Mouse (Mus musculus): Measurements from ENCODE around the gene Pars2. TPM values are rescaled to one million over a fixed set of nuclear protein-coding genes. Genes with fewer than 3 reads are reported as not detected.

Pars2 gene
- polyA plus RNA-seq, 1 experiment from 2014 or later: 4.3 TPM

DNA sequence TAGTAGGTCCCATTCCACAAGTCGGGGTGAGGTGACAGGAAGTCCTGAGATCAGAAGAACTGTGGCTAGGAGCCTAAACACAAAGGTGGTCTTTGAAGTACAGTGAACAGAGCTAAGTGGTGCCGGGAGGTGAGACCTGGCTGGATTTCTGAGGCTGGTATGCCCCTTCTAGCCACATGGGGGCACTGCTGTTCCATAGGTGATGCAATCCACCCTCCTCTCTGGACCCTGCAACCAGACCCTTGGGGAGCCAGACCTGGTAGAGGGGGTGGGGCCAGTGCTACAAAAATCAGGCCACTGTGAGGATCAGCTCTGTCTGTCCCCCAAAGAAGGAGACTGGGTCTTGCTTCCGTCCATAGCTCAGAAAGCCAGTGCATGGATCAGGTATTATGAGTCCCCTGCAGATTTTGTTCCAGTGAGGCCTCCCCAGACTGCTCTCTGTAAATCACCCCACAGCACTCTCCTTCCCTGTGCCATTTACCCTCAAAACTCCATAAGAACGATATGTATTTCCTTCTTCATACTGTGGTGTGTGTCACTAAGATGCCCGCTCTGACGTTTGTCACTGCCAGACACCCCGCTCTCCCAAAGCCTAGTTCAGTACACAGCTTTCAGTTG, 36.6 kb upstream of the Pars2 start:
- ATAC-seq: peak; percentile 75
- TF ChIP-seq EP300 (IDR thresholded peaks at IDR 0.05; ENCODE audit: low read depth) (no peak), CTCF (IDR thresholded peaks at IDR 0.05; ENCODE audit: low read depth) (peak; percentile 97)
- peak overlapping the region; percentile 77 for H3K27ac ChIP-seq (ENCODE audit: low read depth)

DNA sequence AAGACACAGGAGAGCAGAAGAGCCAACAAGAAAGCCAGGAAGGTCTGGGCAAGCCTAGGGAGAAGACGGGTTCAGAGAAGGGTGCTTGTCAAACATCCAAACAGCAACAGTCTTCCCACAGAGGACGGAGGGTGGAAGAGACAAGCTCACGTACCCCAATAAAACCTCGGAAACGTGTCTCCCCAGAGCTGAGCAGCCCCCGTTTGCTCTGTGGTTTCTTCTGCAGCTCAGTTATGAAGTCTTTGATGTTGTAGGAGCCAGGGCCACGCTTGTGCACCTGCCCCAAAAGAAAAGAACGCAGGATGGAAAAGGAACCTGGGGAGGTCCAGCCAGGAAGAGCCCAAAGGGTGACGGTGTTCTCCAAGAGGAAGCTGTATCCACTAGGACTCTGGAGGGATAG, 36.0 kb upstream of the Pars2 start:
- H3K4me2 ChIP-seq (ENCODE audit: low read depth, low read length): no peak overlapping the region
- DNase-seq: no peak
- H3K27ac ChIP-seq (ENCODE audit: low read depth): no peak overlapping the region
- no peaks in the 10 kb centered on the region for H3K36me3 ChIP-seq (replicated peaks; ENCODE audit: insufficient read depth, low read length)
- H3K9me3 ChIP-seq (ENCODE audit: low read length): no peaks in the 10 kb centered on the region
- no peak overlapping the region for H3K4me3 ChIP-seq (ENCODE audit: low read depth, low read length)
- TF ChIP-seq CTCF (IDR thresholded peaks at IDR 0.05; ENCODE audit: low read depth) (no peak), EP300 (IDR thresholded peaks at IDR 0.05; ENCODE audit: low read depth) (no peak)
- H3K27me3 ChIP-seq (ENCODE audit: insufficient read depth, low read length): peaks cover 15% of the 10 kb centered on the region; the same call in 1 of the 2 replicates
- no peak overlapping the region for H3K9ac ChIP-seq (replicated peaks)
- peaks cover 17% of the 10 kb centered on the region for H3K4me1 ChIP-seq (ENCODE audit: insufficient read depth)
- WGBS (ENCODE audit: insufficient replicate concordance): 71% methylated on average over 9 of the region's 9 CpGs
- no peak for ATAC-seq

More for the DNA sequence above, 36.6 kb upstream of the Pars2 start:
- peaks cover 17% of the 10 kb centered on the region for H3K4me1 ChIP-seq (ENCODE audit: insufficient read depth)
- DNase-seq: peak; percentile 76
- peak overlapping the region; percentile 53 for H3K4me2 ChIP-seq (ENCODE audit: low read depth, low read length)
- H3K9me3 ChIP-seq (ENCODE audit: low read length): no peaks in the 10 kb centered on the region
- H3K4me3 ChIP-seq (ENCODE audit: low read depth, low read length): no peak overlapping the region
- WGBS (ENCODE audit: insufficient replicate concordance): 49% methylated on average over 7 of the region's 7 CpGs
- peak overlapping the region; percentile 47; the same call in 1 of the 2 replicates for H3K9ac ChIP-seq (replicated peaks)
- H3K36me3 ChIP-seq (replicated peaks; ENCODE audit: insufficient read depth, low read length): no peaks in the 10 kb centered on the region
- H3K27me3 ChIP-seq (ENCODE audit: insufficient read depth, low read length): peaks cover 15% of the 10 kb centered on the region; the same call in 1 of the 2 replicates

DNA sequence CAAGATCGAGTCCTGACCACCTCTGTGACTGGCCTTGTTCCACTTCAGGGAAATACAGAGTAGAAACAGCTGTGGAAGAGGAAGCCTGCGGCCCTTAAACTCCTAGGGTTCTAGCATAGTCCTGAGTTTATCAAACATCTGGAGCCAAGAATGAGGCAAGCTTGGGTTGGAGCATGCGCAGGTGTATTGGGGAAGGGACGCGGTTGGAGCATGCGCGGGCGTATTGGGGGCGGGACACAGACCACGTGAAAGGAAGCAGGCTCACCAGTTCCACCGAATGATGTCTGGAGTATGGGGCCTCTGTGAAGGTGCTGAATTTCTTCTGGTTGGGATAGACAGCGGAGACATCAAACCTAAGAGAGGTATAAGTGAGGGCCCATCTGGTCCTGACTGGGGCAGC, 35.2 kb upstream of the Pars2 start:
- no peak overlapping the region for H3K9ac ChIP-seq (replicated peaks)
- no peak overlapping the region for H3K27ac ChIP-seq (ENCODE audit: low read depth)

DNA sequence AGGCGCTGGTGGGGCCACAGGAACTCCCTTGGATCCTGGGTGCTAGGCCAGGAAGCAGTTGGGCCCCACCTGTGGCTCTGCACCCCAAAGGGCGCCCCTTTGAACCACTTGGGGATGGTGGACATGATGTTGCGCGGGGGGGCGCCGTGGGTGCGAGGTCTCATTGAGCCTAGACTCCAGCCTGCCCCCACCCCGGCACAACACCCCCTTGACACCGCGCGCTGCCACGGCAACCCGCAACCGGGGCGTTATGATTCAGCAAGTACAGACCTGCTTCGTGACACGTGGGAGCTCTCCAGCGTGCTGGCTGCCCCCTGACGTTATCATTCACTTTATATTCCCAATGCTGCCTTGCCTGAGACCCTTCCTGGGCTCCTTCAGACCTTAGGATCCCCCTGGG, 33.8 kb upstream of the Pars2 start, which contains the start of gene Lexm:
Gene Lexm (minus strand): TSS at position 186 of the 400 bp plus-strand sequence.
- no peak within 1 kb of the TSS for H3K4me3 ChIP-seq (ENCODE audit: low read depth, low read length)
- no peak for ATAC-seq

More for the DNA sequence above, 35.2 kb upstream of the Pars2 start:
- no peak for ATAC-seq
- TF ChIP-seq EP300 (IDR thresholded peaks at IDR 0.05; ENCODE audit: low read depth) (no peak), CTCF (IDR thresholded peaks at IDR 0.05; ENCODE audit: low read depth) (no peak)
- no peaks in the 10 kb centered on the region for H3K36me3 ChIP-seq (replicated peaks; ENCODE audit: insufficient read depth, low read length)
- H3K4me1 ChIP-seq (ENCODE audit: insufficient read depth): peaks cover 17% of the 10 kb centered on the region
- no peak overlapping the region for H3K4me3 ChIP-seq (ENCODE audit: low read depth, low read length)
- H3K9me3 ChIP-seq (ENCODE audit: low read length): no peaks in the 10 kb centered on the region
- WGBS (ENCODE audit: insufficient replicate concordance): 80% methylated on average over 12 of the region's 12 CpGs
- peaks cover 15% of the 10 kb centered on the region; the same call in 1 of the 2 replicates for H3K27me3 ChIP-seq (ENCODE audit: insufficient read depth, low read length)
- DNase-seq: no peak
- H3K4me2 ChIP-seq (ENCODE audit: low read depth, low read length): no peak overlapping the region

DNA sequence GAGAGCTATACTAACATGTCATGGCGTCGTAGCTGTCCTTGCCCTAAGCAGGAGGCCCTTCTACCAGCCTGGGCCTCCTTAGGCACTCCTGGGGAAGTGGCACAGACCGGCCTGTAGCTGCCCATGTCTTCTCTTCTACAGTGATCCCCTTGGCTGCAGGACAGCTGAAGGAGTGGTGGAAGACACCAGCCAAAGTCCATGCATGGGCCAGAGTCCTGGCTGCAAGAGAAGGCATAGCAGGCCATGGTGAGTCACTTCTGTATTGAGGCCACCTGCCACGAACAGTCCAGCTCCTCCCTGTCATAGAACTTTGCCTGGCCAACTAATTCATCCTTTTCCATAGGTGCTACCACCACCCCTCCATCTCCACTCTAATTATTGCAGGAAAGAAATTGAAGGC, 32.0 kb upstream of the Pars2 start:
- Histone ChIP-seq H3K4me3 (ENCODE audit: low read depth, low read length) (no peak overlapping the region), H3K36me3 (replicated peaks; ENCODE audit: insufficient read depth, low read length) (no peaks in the 10 kb centered on the region), H3K4me1 (ENCODE audit: insufficient read depth) (peaks cover 7% of the 10 kb centered on the region), H3K27ac (ENCODE audit: low read depth) (no peak overlapping the region), H3K9ac (replicated peaks) (no peak overlapping the region), H3K9me3 (ENCODE audit: low read length) (no peaks in the 10 kb centered on the region), H3K4me2 (ENCODE audit: low read depth, low read length) (no peak overlapping the region), H3K27me3 (ENCODE audit: insufficient read depth, low read length) (peaks cover 41% of the 10 kb centered on the region)
- ATAC-seq (no peak), DNase-seq (no peak)
- no peak for TF ChIP-seq CTCF (IDR thresholded peaks at IDR 0.05; ENCODE audit: low read depth)
- no peak for TF ChIP-seq EP300 (IDR thresholded peaks at IDR 0.05; ENCODE audit: low read depth)
- 83% methylated on average over 4 of the region's 4 CpGs for WGBS (ENCODE audit: insufficient replicate concordance)

More for the DNA sequence above, 33.8 kb upstream of the Pars2 start, which contains the start of gene Lexm:
- Histone ChIP-seq H3K9me3 (ENCODE audit: low read length) (no peaks in the 10 kb centered on the region), H3K36me3 (replicated peaks; ENCODE audit: insufficient read depth, low read length) (no peaks in the 10 kb centered on the region), H3K4me1 (ENCODE audit: insufficient read depth) (peaks cover 17% of the 10 kb centered on the region), H3K27ac (ENCODE audit: low read depth) (no peak within 1 kb of the TSS), H3K27me3 (ENCODE audit: insufficient read depth, low read length) (peaks cover 23% of the 10 kb centered on the region), H3K9ac (replicated peaks) (no peak within 1 kb of the TSS), H3K4me2 (ENCODE audit: low read depth, low read length) (peak within 1 kb of the TSS; percentile 52)
- no peak for DNase-seq
- TF ChIP-seq EP300 (IDR thresholded peaks at IDR 0.05; ENCODE audit: low read depth) (no peak), CTCF (IDR thresholded peaks at IDR 0.05; ENCODE audit: low read depth) (no peak)
- WGBS (ENCODE audit: insufficient replicate concordance): 0% methylated on average over 17 of the region's 19 CpGs

DNA sequence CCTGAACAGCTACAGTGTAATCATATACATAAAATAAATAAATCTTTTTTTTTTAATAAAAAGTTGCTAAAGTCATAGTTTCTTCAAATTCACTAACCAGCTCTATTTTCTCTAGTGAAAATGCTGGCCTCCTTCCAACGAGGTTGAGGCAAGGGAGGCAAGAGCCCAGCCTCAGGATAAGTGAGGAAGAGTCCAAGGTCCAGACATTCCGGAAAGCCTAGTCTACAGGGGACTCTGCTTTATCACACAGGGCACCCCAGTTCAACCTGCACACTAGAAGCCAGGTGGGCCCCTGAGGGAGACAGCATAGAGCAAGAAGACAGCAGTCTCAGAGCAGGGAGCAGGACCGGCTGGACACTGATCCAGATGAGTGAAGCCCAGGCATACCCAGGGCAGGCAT, 29.4 kb upstream of the Pars2 start:
- WGBS (ENCODE audit: insufficient replicate concordance): 54% methylated on average over 3 of the region's 3 CpGs
- Histone ChIP-seq H3K27ac (ENCODE audit: low read depth) (no peak overlapping the region), H3K4me1 (ENCODE audit: insufficient read depth) (peaks cover 4% of the 10 kb centered on the region; the same call in 1 of the 2 replicates), H3K4me3 (ENCODE audit: low read depth, low read length) (no peak overlapping the region), H3K9ac (replicated peaks) (no peak overlapping the region), H3K9me3 (ENCODE audit: low read length) (no peaks in the 10 kb centered on the region), H3K4me2 (ENCODE audit: low read depth, low read length) (no peak overlapping the region), H3K27me3 (ENCODE audit: insufficient read depth, low read length) (peaks cover 33% of the 10 kb centered on the region), H3K36me3 (replicated peaks; ENCODE audit: insufficient read depth, low read length) (no peaks in the 10 kb centered on the region)
- DNase-seq (no peak), ATAC-seq (no peak)
- TF ChIP-seq EP300 (IDR thresholded peaks at IDR 0.05; ENCODE audit: low read depth) (no peak), CTCF (IDR thresholded peaks at IDR 0.05; ENCODE audit: low read depth) (no peak)
